Mouse (Mus musculus): ENCODE measurements around the gene Gm26920.

DNA sequence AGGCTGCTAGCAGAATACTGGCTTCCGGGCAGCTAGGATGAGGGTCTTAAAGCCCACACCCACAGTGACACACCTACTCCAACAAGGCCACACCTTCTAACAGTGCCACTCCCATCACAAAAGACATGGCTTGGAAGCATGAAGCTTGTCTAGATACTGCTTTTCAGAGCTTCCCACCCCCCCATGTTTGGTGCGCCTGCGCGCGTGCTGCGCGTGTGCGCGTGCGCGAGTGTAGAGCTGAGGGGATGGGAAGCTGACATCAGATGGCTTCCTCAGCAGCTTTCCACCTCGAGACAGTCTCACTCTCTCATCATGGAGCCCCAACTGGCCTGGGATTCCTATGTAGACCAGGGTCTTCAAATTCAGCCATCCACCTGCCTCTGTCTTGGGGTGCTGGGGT lies 55.9 kb downstream of the Gm26920 start:
- TF ChIP-seq CHD2 (IDR thresholded peaks at IDR 0.05; ENCODE audit: low read depth, low read length): no peak
- TF ChIP-seq HCFC1 (IDR thresholded peaks at IDR 0.05; ENCODE audit: borderline replicate concordance, insufficient read depth, low read length): no peak
- no peak for TF ChIP-seq ZC3H11A (IDR thresholded peaks at IDR 0.05; ENCODE audit: borderline replicate concordance, low read depth, low read length)
- no peak for TF ChIP-seq MAFK (IDR thresholded peaks at IDR 0.05; ENCODE audit: insufficient read depth, low read depth, low read length)
- TF ChIP-seq ZNF384 (IDR thresholded peaks at IDR 0.05; ENCODE audit: low read depth, low read length): no peak

All from ES-E14 (cell line).